Mouse (Mus musculus): ENCODE results near the gene BC004004.
"Not testable (repeated sequence)": the region's sequence is repeated elsewhere in the genome, so short reads cannot be mapped to it uniquely, and the experiment has no call there.

The BC004004 gene

GRCm38 (mm10) chr17:29297813-29298212 lies 29.2 kb downstream of the BC004004 start:
- DNase-seq (ENCODE audit: low read depth, low spot score): no peak

- DNase-seq (ENCODE audit: low read depth, low spot score): no peak
Measured at GRCm38 (mm10) chr17:29299282-29299681, 30.7 kb downstream of the BC004004 start.

GRCm38 (mm10) chr17:29300926-29301325 lies 32.3 kb downstream of the BC004004 start:
- DNase-seq (ENCODE audit: low read depth, low spot score): no peak

GRCm38 (mm10) chr17:29301421-29301820 lies 32.8 kb downstream of the BC004004 start:
- no peak for DNase-seq (ENCODE audit: low read depth, low spot score)

- no peak for DNase-seq (ENCODE audit: low read depth, low spot score)
Measured at GRCm38 (mm10) chr17:29302149-29302548, 33.6 kb downstream of the BC004004 start.

GRCm38 (mm10) chr17:29303087-29303486 lies 34.5 kb downstream of the BC004004 start:
- no peak for DNase-seq (ENCODE audit: low read depth, low spot score)

- DNase-seq (ENCODE audit: low read depth, low spot score): no peak
Measured at GRCm38 (mm10) chr17:29303856-29304255, 35.3 kb downstream of the BC004004 start.

- no peak for DNase-seq (ENCODE audit: low read depth, low spot score)
Measured at GRCm38 (mm10) chr17:29304376-29305057, 35.9 kb downstream of the BC004004 start.

- peak; percentile 57 for DNase-seq (ENCODE audit: low read depth, low spot score)
Measured at GRCm38 (mm10) chr17:29305058-29305806, 36.6 kb downstream of the BC004004 start.

GRCm38 (mm10) chr17:29305871-29306270 lies 37.3 kb downstream of the BC004004 start:
- no peak for DNase-seq (ENCODE audit: low read depth, low spot score)

- peak; percentile 51 for DNase-seq (ENCODE audit: low read depth, low spot score)
Measured at GRCm38 (mm10) chr17:29310056-29310623, 41.6 kb downstream of the BC004004 start.

GRCm38 (mm10) chr17:29311602-29312001 lies 43.0 kb downstream of the BC004004 start:
- DNase-seq (ENCODE audit: low read depth, low spot score): no peak

- DNase-seq (ENCODE audit: low read depth, low spot score): no peak
Measured at GRCm38 (mm10) chr17:29312082-29312481, 43.5 kb downstream of the BC004004 start.

GRCm38 (mm10) chr17:29313300-29313699 lies 44.7 kb downstream of the BC004004 start:
- no peak for DNase-seq (ENCODE audit: low read depth, low spot score)

GRCm38 (mm10) chr17:29315672-29316465 lies 47.3 kb downstream of the BC004004 start:
- DNase-seq (ENCODE audit: low read depth, low spot score): no peak

- no peak for DNase-seq (ENCODE audit: low read depth, low spot score)
Measured at GRCm38 (mm10) chr17:29316891-29317290, 48.3 kb downstream of the BC004004 start.

GRCm38 (mm10) chr17:29317380-29317779 lies 48.8 kb downstream of the BC004004 start, which contains the start of gene Pi16:
Pi16 (plus strand) TSS chr17:29317680.
- DNase-seq (ENCODE audit: low read depth, low spot score): not testable (repeated sequence)

GRCm38 (mm10) chr17:29318731-29319250 lies 50.2 kb downstream of the BC004004 start:
- DNase-seq (ENCODE audit: low read depth, low spot score): no peak

GRCm38 (mm10) chr17:29319476-29319875 lies 50.9 kb downstream of the BC004004 start:
- no peak for DNase-seq (ENCODE audit: low read depth, low spot score)

- DNase-seq (ENCODE audit: low read depth, low spot score): no peak
Measured at GRCm38 (mm10) chr17:29319881-29320639, 51.5 kb downstream of the BC004004 start.

All from mesoderm, embryonic 11.5 days (tissue).